Mouse (Mus musculus) heart, postnatal 14 days (tissue): ENCODE results near the gene Ppp2r2c. TPM values are rescaled to one million over a fixed set of nuclear protein-coding genes. Genes with fewer than 3 reads are reported as not detected.

Experiments used
- total RNA-seq, 2 experiments: library from RNA; stranded (reverse); gene quantifications; 2 replicates each; pipeline ENCODE4 v1.2.3; 2021

Ppp2r2c gene
- total RNA-seq, 2 experiments from 2014 or later, result 0.10 to 0.12 TPM

Other genes starting within 250 kb of the Ppp2r2c start
- 10 to 100 TPM; 88.3 to 89.1 TPM for gene D5Ertd579e, start 172.5 kb upstream of the Ppp2r2c start, total RNA-seq
- 10 to 100 TPM; 11.9 to 12.2 TPM for gene Bloc1s4, start 119.9 kb upstream of the Ppp2r2c start, total RNA-seq
- 100 to 1,000 TPM; 270 to 275 TPM for gene Mrfap1, start 71.7 kb upstream of the Ppp2r2c start, total RNA-seq
- gene Man2b2, start 37.9 kb upstream of the Ppp2r2c start, total RNA-seq, result 10 to 100 TPM; 12.9 to 14.4 TPM
- gene Wfs1, start 120.7 kb downstream of the Ppp2r2c start, total RNA-seq, result 10 to 100 TPM; 51.6 to 52.8 TPM
- gene Gm1043, start 216.9 kb downstream of the Ppp2r2c start, total RNA-seq, result under 1 TPM in 1 of 2 experiments, not detected in 1; 0.02 TPM